Mouse (Mus musculus) frontal cortex, postnatal 10 days (tissue): ENCODE data around the gene Tmem255a.

ENCODE experiments used
- DNase-seq, 2 experiments: peaks; one replicate each; pipeline ENCODE4 v3.0.0; 2022; ENCODE audit warnings: low spot score in 2 of 2, mixed read lengths in 1 of 2

Tmem255a gene

DNA sequence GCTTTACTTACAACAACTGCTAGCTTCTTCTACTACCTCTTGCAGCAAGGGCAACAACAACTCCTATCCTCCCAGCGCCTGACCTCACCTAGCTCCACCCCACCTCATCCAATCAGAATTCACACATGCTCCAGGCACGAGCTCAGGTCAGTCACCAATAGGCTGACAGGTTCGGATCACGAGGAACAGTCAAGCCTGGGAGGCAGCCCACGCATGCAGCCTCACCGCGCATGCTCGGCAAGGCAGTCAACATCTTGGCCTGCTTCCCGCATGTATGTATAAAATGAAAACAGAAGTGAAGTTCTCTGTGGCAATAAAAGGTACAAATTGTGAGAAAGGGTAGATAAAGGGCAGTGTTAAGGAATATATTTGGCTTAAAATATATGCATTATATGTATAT, 86.2 kb downstream of the Tmem255a start:
- no peak for DNase-seq

DNA sequence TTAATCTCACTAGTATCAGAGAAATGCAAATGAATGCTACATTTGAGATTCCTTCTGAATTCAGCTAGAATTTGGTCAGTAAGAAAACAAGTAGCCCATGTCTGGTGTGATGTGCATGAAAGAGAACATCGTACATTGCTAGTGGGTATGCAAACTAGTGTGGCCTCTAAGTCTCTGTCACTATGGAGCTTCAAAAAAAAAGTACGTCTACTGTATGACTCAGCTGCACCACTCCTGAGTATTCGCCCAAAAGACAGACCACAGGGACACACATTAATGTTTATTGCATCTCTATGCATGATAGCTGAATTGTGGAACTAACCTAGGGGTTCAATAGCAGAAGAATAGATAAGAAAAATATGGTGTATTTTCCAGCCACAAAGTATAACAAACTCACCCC, 86.9 kb downstream of the Tmem255a start:
- no peak for DNase-seq

DNA sequence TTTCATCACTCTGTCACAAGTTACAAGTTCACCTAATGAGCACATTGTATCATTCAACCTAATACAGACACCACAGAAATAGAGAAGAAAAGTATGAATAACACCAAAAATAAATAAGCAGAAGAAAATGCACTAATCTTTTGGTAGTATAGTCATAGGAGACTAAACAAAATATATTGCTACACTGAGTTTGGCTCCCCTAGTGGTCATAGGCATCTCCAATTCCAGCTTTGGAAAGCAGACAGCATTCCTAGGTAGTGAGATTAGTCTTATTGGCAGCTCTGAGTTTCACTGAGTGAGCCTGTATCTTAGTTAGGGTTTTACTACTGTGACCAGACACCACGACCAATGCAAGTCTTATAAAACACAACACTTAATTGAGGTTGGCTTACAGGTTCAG, 93.1 kb downstream of the Tmem255a start:
- DNase-seq, result no peak
